Mouse (Mus musculus): ENCODE measurements at regions not wholly inside any gene's neighbourhood (a gene's known extent, or its start where the extent isn't known, plus 50 kb on each side); places are given as distances from the start of the nearest gene placed in this dataset.
A peak's percentile ranks its signal among the peaks of the same experiment; 100 is the strongest.

DNA sequence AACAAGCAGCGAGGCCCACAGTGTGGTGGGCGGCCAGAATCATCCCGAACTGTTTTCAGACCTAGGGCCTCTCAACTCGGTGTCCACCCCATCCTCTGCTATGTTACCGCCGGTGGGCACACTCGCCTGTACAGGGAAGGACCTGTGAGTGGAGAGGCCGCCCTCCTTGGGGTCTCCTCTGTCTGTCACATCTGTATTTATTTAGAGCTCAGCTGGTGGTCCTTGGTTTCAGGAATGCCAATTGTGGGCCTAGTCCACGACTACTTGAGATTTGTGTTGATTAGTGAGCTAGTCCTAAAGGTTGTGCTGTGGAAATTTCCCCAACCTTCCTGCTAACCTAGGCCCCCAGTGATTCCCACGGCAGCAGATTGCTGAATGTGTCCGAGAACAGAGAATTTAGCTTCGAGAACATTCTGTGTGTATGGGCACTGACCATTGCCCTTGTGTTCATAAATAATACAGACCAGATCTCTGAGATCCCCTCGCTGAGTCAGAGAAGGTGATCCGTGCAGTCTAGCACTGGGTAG, 113.1 kb upstream of the Six2 start:
- H3K9ac ChIP-seq (ENCODE audit: low read length) = no peak overlapping the region
- peaks cover 66% of the 10 kb centered on the region for H3K27me3 ChIP-seq (ENCODE audit: control insufficient read depth, insufficient read depth, low read length)
- ATAC-seq (ENCODE audit: low FRiP score) (no peak), DNase-seq (ENCODE audit: low spot score, missing footprints) (peak; percentile 93)
- 25% methylated on average over 14 of the region's 14 CpGs for WGBS
- no peak overlapping the region for H3K27ac ChIP-seq (ENCODE audit: low read depth, low read length)
- H3K4me2 ChIP-seq = no peak overlapping the region; the same call in 1 of the 2 replicates
- H3K4me1 ChIP-seq (ENCODE audit: control insufficient read depth, insufficient read depth, low read length) = peaks cover 16% of the 10 kb centered on the region
- no peaks in the 10 kb centered on the region for H3K9me3 ChIP-seq (ENCODE audit: control insufficient read depth, low read length)
- H3K36me3 ChIP-seq (ENCODE audit: control insufficient read depth, insufficient read depth, low read length) = no peaks in the 10 kb centered on the region
- peak overlapping the region; percentile 46; the same call in 1 of the 2 replicates for H3K4me3 ChIP-seq (ENCODE audit: low read depth, low read length)

DNA sequence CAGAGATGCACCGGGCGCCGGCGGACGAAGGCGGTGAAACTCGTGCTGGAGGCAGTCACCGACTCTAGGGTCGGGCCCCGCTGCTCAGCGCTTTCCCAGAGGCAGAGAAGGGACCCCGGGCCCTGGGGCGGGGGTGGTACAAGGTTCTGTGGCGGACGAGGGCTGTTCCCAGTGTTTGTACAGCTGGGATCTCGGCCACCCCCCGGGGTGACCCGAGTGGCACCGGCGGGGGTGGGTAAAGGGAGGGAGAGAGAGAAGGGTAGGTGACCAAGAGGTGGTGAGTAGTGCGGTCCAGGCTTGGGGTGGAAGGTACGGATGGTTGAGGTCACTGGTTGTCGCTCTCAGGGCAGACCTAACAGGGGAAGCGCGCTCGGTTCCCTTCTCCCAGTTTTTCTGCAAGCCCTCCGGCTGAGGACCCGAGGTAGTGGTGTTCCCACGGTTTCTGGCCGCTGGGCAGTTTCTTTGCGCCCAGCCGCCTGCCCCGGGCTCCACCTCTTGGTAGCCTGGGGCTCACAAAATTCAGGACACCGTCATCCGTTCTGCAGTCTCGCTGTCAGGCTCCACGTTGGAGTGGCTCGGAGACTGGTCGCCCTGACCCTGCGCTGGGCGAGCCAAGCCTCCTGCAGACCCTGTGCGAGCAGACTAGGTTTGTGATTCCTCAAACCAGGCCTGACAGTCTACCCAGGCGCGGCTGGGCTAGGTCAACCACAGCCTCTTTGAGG, 112.4 kb upstream of the Six2 start:
- WGBS = under 1% methylated on average over 44 of the region's 44 CpGs

DNA sequence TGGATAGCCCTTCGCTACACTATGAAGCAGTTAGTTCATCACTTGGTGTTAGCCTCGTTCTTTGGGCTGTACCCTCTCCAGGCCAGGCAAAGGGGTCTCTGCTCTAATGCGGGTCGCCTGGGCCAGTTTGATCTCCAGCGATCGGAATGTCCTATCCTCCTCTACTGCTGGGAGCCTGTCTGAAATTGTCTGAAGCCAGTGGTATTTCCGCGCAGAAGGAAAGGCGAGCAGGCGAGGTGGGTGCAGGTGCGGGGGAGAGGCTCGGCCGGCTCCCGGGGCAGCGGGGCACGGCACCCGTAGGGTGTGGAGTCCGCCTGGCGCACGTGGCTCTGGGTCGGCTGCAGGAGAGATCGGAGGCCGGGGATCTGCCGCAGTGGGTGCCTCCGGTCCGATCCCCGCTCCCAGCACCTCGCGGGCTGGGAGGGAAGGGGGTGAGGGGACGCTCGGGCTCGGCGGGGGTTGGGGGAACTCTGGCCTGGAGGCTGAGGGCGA, 111.8 kb upstream of the Six2 start:
- Histone ChIP-seq H3K9me3 (ENCODE audit: control insufficient read depth, low read length) (no peaks in the 10 kb centered on the region), H3K4me1 (ENCODE audit: control insufficient read depth, insufficient read depth, low read length) (peaks cover 16% of the 10 kb centered on the region), H3K27me3 (ENCODE audit: control insufficient read depth, insufficient read depth, low read length) (peaks cover 63% of the 10 kb centered on the region), H3K4me3 (ENCODE audit: low read depth, low read length) (peak overlapping the region; percentile 46), H3K4me2 (peak overlapping the region; percentile 96), H3K9ac (ENCODE audit: low read length) (peak overlapping the region; percentile 57), H3K27ac (ENCODE audit: low read depth, low read length) (no peak overlapping the region), H3K36me3 (ENCODE audit: control insufficient read depth, insufficient read depth, low read length) (no peaks in the 10 kb centered on the region)
- ATAC-seq (ENCODE audit: low FRiP score) = peak; percentile 63
- under 1% methylated on average over 32 of the region's 34 CpGs for WGBS
- peak; percentile 97 for DNase-seq (ENCODE audit: low spot score, missing footprints)

More for the DNA sequence above, 112.4 kb upstream of the Six2 start:
- DNase-seq (ENCODE audit: low spot score, missing footprints) = peak; percentile 93
- peaks cover 66% of the 10 kb centered on the region for H3K27me3 ChIP-seq (ENCODE audit: control insufficient read depth, insufficient read depth, low read length)
- H3K4me1 ChIP-seq (ENCODE audit: control insufficient read depth, insufficient read depth, low read length) = peaks cover 16% of the 10 kb centered on the region
- no peaks in the 10 kb centered on the region for H3K9me3 ChIP-seq (ENCODE audit: control insufficient read depth, low read length)
- H3K4me3 ChIP-seq (ENCODE audit: low read depth, low read length) = peak overlapping the region; percentile 46
- peak overlapping the region; percentile 96 for H3K4me2 ChIP-seq
- no peak overlapping the region for H3K27ac ChIP-seq (ENCODE audit: low read depth, low read length)
- peak overlapping the region; percentile 57 for H3K9ac ChIP-seq (ENCODE audit: low read length)
- ATAC-seq (ENCODE audit: low FRiP score) = peak; percentile 60
- no peaks in the 10 kb centered on the region for H3K36me3 ChIP-seq (ENCODE audit: control insufficient read depth, insufficient read depth, low read length)

DNA sequence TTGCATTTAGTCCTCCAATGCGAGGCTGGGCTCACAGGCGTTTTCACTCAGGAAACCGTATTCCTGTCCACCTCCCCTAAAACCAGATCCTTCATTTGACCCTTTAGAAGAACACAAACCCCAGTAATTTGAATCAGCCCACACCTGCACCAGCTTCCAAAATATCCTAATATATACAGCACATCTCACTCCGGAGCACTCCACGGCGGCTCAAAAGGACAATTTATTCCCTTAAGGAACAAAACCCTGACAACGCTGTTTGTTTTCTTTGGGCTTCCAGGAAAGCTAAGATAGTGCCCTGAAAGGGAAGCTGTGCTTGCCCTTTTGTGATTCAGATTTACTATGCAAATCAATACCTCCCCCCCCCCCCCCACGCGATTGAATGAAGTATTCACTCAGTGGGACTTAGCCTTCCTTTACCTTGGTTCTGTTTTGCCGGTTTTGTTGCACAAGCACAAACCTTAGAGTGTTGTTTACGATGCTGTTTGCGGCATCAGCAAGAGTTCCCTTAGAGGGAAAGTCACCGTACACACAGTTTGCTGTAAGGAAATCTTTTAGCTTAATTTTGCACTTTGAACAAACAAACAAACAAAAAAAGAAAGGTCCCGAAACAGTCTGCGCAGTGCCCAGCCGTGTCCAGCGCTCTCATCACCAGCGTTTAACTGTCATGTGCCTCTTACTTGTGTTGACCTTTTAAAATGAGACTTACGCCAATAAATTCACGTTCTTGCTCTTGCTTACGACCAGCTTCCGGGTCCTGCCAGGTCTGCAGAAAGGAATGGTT, 111.2 kb upstream of the Six2 start:
- Histone ChIP-seq H3K4me2 (peak overlapping the region; percentile 96), H3K27me3 (ENCODE audit: control insufficient read depth, insufficient read depth, low read length) (peaks cover 59% of the 10 kb centered on the region), H3K4me3 (ENCODE audit: low read depth, low read length) (peak overlapping the region; percentile 46), H3K9ac (ENCODE audit: low read length) (peak overlapping the region; percentile 57; the same call in 1 of the 2 replicates), H3K4me1 (ENCODE audit: control insufficient read depth, insufficient read depth, low read length) (peaks cover 16% of the 10 kb centered on the region), H3K27ac (ENCODE audit: low read depth, low read length) (no peak overlapping the region), H3K36me3 (ENCODE audit: control insufficient read depth, insufficient read depth, low read length) (no peaks in the 10 kb centered on the region), H3K9me3 (ENCODE audit: control insufficient read depth, low read length) (no peaks in the 10 kb centered on the region)
- DNase-seq (ENCODE audit: low spot score, missing footprints) (peak; percentile 97), ATAC-seq (ENCODE audit: low FRiP score) (peak; percentile 26; the same call in 1 of the 2 replicates)
- WGBS = under 1% methylated on average over 22 of the region's 22 CpGs

DNA sequence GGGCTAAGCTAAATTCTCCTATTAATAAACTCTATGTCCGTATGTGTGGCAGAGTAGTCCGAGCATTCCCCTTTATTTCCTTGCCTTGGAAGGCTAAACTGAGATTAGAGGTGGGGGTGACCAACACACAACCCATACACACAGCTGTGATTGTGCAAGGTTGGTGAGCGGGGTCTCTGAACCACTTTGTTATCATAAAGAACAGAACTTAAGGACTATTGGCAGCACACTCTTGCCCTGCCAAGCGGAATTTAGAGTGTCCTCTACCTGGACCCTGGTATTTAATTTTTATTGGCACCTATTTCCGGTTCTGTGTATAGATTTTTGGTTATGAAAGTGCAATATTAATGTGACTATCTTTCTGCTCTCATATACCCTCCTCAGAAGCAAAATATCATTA, 109.7 kb upstream of the Six2 start:
- Histone ChIP-seq H3K9ac (ENCODE audit: low read length) (no peak overlapping the region), H3K4me3 (ENCODE audit: low read depth, low read length) (no peak overlapping the region), H3K4me2 (no peak overlapping the region), H3K4me1 (ENCODE audit: control insufficient read depth, insufficient read depth, low read length) (peaks cover 16% of the 10 kb centered on the region), H3K36me3 (ENCODE audit: control insufficient read depth, insufficient read depth, low read length) (no peaks in the 10 kb centered on the region), H3K9me3 (ENCODE audit: control insufficient read depth, low read length) (no peaks in the 10 kb centered on the region), H3K27me3 (ENCODE audit: control insufficient read depth, insufficient read depth, low read length) (peaks cover 54% of the 10 kb centered on the region), H3K27ac (ENCODE audit: low read depth, low read length) (no peak overlapping the region)
- WGBS = 65% methylated on average over 5 of the region's 5 CpGs
- DNase-seq (ENCODE audit: low spot score, missing footprints) (peak; percentile 90), ATAC-seq (ENCODE audit: low FRiP score) (no peak)

DNA sequence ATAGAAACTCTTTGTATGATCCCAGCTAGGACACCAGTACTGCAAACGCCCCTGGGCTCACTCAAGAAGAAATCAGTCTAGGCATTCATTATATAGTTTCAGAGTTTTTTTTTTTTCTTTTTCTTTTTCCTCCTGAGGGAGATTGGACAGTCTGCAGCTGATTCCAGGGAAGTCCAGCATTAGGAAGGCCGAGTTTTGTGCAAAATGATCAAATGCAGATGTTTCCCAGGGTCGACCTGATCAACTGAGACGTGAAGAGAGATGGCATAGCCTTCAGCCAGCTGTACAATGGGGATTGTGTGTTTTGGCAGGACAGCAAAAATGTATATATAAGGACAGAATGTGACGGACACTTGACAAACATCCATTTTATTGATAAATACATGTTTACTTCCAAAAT, 107.7 kb upstream of the Six2 start:
- DNase-seq (ENCODE audit: low spot score, missing footprints) = no peak
- Histone ChIP-seq H3K27ac (ENCODE audit: low read depth, low read length) (no peak overlapping the region), H3K27me3 (ENCODE audit: control insufficient read depth, insufficient read depth, low read length) (peaks cover 38% of the 10 kb centered on the region), H3K4me3 (ENCODE audit: low read depth, low read length) (no peak overlapping the region), H3K9me3 (ENCODE audit: control insufficient read depth, low read length) (no peaks in the 10 kb centered on the region), H3K4me1 (ENCODE audit: control insufficient read depth, insufficient read depth, low read length) (peaks cover 15% of the 10 kb centered on the region), H3K4me2 (no peak overlapping the region), H3K9ac (ENCODE audit: low read length) (no peak overlapping the region), H3K36me3 (ENCODE audit: control insufficient read depth, insufficient read depth, low read length) (no peaks in the 10 kb centered on the region)
- ATAC-seq (ENCODE audit: low FRiP score) = no peak
- 58% methylated on average over 5 of the region's 5 CpGs for WGBS

DNA sequence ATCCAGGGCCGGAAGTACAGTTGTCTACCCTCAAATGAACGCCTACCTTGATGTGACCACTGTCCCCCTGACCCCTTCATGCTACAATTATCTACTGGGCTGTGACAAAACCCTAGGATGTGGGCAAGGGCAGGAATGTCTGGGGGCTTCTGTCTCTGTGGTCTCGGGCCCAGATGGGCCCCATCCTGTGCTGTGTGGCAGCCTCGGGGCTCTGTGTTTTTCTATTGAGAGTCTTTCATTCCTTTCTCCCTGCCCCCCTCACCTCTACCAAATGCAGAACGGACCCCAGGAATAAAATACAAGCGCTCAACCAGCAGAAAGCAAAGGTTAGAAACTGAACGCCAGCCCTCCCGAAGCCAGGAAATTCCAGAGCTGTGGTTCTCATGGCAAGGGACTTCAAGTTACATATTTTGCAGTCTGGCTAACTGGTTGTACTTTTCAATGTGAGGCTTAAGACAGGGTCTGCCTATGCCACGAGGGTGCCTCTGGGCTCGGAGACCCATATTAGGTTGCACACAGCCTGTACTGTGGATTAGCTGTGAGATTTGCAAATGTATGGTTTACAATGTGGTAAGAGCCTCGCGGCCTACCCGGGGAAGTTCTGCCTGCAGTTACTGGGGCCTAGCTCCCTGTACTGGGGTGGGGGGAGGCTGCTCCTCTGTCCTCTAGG, 97.7 kb upstream of the Six2 start:
- H3K27ac ChIP-seq (ENCODE audit: low read depth, low read length) = no peak overlapping the region
- no peak overlapping the region for H3K9ac ChIP-seq (ENCODE audit: low read length)
- no peak overlapping the region for H3K4me3 ChIP-seq (ENCODE audit: low read depth, low read length)
- no peaks in the 10 kb centered on the region for H3K9me3 ChIP-seq (ENCODE audit: control insufficient read depth, low read length)
- no peaks in the 10 kb centered on the region for H3K27me3 ChIP-seq (ENCODE audit: control insufficient read depth, insufficient read depth, low read length)
- ATAC-seq (ENCODE audit: low FRiP score) (no peak), DNase-seq (ENCODE audit: low spot score, missing footprints) (peak; percentile 83)
- no peak overlapping the region for H3K4me2 ChIP-seq
- H3K4me1 ChIP-seq (ENCODE audit: control insufficient read depth, insufficient read depth, low read length) = no peaks in the 10 kb centered on the region
- H3K36me3 ChIP-seq (ENCODE audit: control insufficient read depth, insufficient read depth, low read length) = no peaks in the 10 kb centered on the region
- 50% methylated on average over 13 of the region's 13 CpGs for whole genome bisulfite sequencing

DNA sequence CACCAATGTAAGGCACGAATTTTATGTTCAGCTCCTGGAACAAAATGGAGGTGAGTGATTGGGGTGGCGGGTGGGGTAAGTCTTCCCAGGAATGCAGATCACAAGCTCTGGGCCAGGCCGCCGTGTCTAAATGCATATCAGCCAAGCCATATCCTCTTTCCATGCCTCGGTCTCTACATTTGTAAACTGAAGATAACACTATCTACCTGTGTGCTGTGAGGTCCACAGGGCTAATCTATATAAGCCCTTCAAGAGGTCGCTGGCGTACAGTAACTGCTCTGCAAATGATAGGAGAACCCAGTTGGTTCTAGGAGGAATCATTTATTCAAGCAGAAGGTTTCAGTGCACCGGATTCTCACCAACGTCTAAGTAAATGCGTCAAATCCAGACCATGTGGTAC, 92.4 kb upstream of the Six2 start:
- ATAC-seq (ENCODE audit: low FRiP score) = no peak
- Histone ChIP-seq H3K9ac (ENCODE audit: low read length) (no peak overlapping the region), H3K36me3 (ENCODE audit: control insufficient read depth, insufficient read depth, low read length) (no peaks in the 10 kb centered on the region), H3K4me2 (no peak overlapping the region), H3K27me3 (ENCODE audit: control insufficient read depth, insufficient read depth, low read length) (no peaks in the 10 kb centered on the region), H3K27ac (ENCODE audit: low read depth, low read length) (no peak overlapping the region), H3K4me3 (ENCODE audit: low read depth, low read length) (no peak overlapping the region), H3K4me1 (ENCODE audit: control insufficient read depth, insufficient read depth, low read length) (no peaks in the 10 kb centered on the region), H3K9me3 (ENCODE audit: control insufficient read depth, low read length) (no peaks in the 10 kb centered on the region)
- no peak for DNase-seq (ENCODE audit: low spot score, missing footprints)
- 93% methylated on average over 10 of the region's 10 CpGs for WGBS

Data from midbrain, embryonic 11.5 days (tissue).